Mouse (Mus musculus) limb, embryonic 10.5 days (tissue): ENCODE measurements around the gene Coro7. TPM values are rescaled to one million over a fixed set of nuclear protein-coding genes. Genes with fewer than 3 reads are reported as not detected.

Source experiments
- DNase-seq: peaks from one replicate; pipeline ENCODE4 v3.0.0-alpha.2; 2017; ENCODE audit warnings: low spot score
- H3K27ac ChIP-seq: fragments of 300-500 bp; sonication (generic); 2 replicates; pipeline ENCODE4 v1.5.1; 2016; ENCODE audit warnings: mild to moderate bottlenecking
- H3K27me3 ChIP-seq: fragments of 300-500 bp; sonication (generic); 2 replicates; pipeline ENCODE4 v1.6.1; 2016; ENCODE audit warnings: low read depth, mild to moderate bottlenecking; ENCODE audit not compliant: poor library complexity, severe bottlenecking
- H3K36me3 ChIP-seq: fragments of 300-500 bp; sonication (generic); 2 replicates; pipeline ENCODE4 v1.6.1; 2016; ENCODE audit warnings: mild to moderate bottlenecking, moderate library complexity
- H3K4me1 ChIP-seq: fragments of 300-500 bp; sonication (generic); 2 replicates; pipeline ENCODE4 v1.6.1; 2016
- H3K4me3 ChIP-seq: fragments of 300-500 bp; sonication (generic); 2 replicates; pipeline ENCODE4 v1.5.1; 2016; ENCODE audit warnings: mild to moderate bottlenecking, moderate library complexity
- H3K9me3 ChIP-seq: fragments of 300-500 bp; sonication (generic); replicated peaks from 2 replicates; pipeline ENCODE4 v1.6.1; 2016; ENCODE audit warnings: mild to moderate bottlenecking
- WGBS: fragments of 180-500 bp; shearing (Covaris S2); methylation state at CpG from one replicate; pipeline ENCODE4 v1.1.7; 2016; 5-methylcytosine and 5-hydroxymethylcytosine counted together
- polyA plus RNA-seq: library from polyadenylated mRNA; unstranded; fragments of >200 nt; fragmentation: Nextera tagmentation; extraction: Ambion mirVana; gene quantifications from 2 replicates; pipeline ENCODE4 v1.2.1, GENCODE M21; 2016

The Coro7 gene
- polyA plus RNA-seq, 1 experiment from 2014 or later, result 22.9 TPM

GRCm38 (mm10) chr16:4603453-4603837 is 76.1 kb downstream of the Coro7 start:
- 59% methylated on average over 1 of the region's 1 CpGs for WGBS
- H3K27me3 ChIP-seq, result no peaks in the 10 kb centered on the region
- H3K4me3 ChIP-seq, result peak overlapping the region; percentile 32
- no peaks in the 10 kb centered on the region for H3K9me3 ChIP-seq
- H3K4me1 ChIP-seq, result peaks cover 100% of the 10 kb centered on the region
- peaks cover 9% of the 10 kb centered on the region for H3K36me3 ChIP-seq
- H3K27ac ChIP-seq, result peak overlapping the region; percentile 86
- DNase-seq, result no peak

GRCm38 (mm10) chr16:4602766-4603452 is 76.7 kb downstream of the Coro7 start:
- Histone ChIP-seq H3K27me3 (no peaks in the 10 kb centered on the region), H3K36me3 (0 out of 2 replicates have a peak, but pooled peaks cover 8% of the 10 kb centered on the region), H3K4me3 (peak overlapping the region; percentile 32), H3K9me3 (no peaks in the 10 kb centered on the region), H3K4me1 (peaks cover 100% of the 10 kb centered on the region), H3K27ac (peak overlapping the region; percentile 86)
- peak; percentile 62 for DNase-seq
- WGBS, result 33% methylated on average over 7 of the region's 7 CpGs

- Histone ChIP-seq H3K4me1 (peaks cover 100% of the 10 kb centered on the region), H3K27me3 (no peaks in the 10 kb centered on the region), H3K27ac (peak overlapping the region; percentile 86), H3K4me3 (peak overlapping the region; percentile 32), H3K36me3 (0 out of 2 replicates have a peak, but pooled peaks cover 9% of the 10 kb centered on the region), H3K9me3 (no peaks in the 10 kb centered on the region)
- peak; percentile 47 for DNase-seq
- WGBS, result 20% methylated on average over 3 of the region's 3 CpGs
Measured at GRCm38 (mm10) chr16:4602189-4602588, 77.4 kb downstream of the Coro7 start.

GRCm38 (mm10) chr16:4600701-4601310 is 78.8 kb downstream of the Coro7 start:
- H3K9me3 ChIP-seq, result no peaks in the 10 kb centered on the region
- peaks cover 100% of the 10 kb centered on the region for H3K4me1 ChIP-seq
- H3K36me3 ChIP-seq, result 0 out of 2 replicates have a peak, but pooled peaks cover 9% of the 10 kb centered on the region
- no peak for DNase-seq
- 77% methylated on average over 9 of the region's 9 CpGs for WGBS
- H3K4me3 ChIP-seq, result no peak overlapping the region
- H3K27me3 ChIP-seq, result no peaks in the 10 kb centered on the region
- peak overlapping the region; percentile 57; the same call in 1 of the 2 replicates for H3K27ac ChIP-seq

GRCm38 (mm10) chr16:4599616-4600015 is 80.0 kb downstream of the Coro7 start:
- no peaks in the 10 kb centered on the region for H3K9me3 ChIP-seq
- 86% methylated on average over 3 of the region's 3 CpGs for WGBS
- no peak for DNase-seq
- 0 out of 2 replicates have a peak, but pooled peaks cover 9% of the 10 kb centered on the region for H3K36me3 ChIP-seq
- H3K4me1 ChIP-seq, result peaks cover 98% of the 10 kb centered on the region
- H3K27me3 ChIP-seq, result no peaks in the 10 kb centered on the region
- H3K27ac ChIP-seq, result peak overlapping the region; percentile 59
- H3K4me3 ChIP-seq, result no peak overlapping the region

DNA sequence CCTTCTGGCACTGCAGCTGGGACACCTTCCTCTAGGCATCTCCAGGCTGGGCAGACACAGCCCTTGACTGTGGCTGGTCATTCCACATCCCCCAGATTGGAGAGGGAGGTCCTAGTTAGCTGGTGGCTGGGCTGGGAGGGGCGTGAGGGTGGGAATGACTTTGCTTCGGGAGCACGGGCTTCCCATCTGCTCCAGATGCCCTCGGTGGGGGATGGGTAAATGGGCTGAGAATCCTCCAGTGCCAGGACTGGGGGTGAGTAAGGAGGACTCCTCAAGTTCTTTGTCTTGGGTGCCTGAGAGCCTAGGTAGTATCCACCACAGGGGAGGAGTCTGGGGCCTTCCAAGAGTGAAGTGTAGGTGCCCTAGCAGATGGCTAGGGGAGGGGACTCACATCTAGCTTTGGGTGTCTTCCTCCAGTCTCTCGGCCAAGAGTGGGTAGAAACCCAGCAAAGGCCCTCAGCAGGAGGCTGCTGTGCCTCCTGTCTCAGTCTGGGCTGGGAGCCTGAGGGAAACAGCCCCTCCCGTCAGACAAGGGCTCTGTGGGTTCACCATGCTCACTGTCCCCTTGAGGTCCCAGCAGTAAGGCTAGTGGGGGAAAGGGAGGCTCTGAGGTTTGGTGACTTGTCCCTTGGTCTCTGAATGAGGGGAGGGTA is 80.6 kb downstream of the Coro7 start:
- Histone ChIP-seq H3K9me3 (no peaks in the 10 kb centered on the region), H3K27me3 (no peaks in the 10 kb centered on the region), H3K27ac (peak overlapping the region; percentile 59), H3K4me3 (peak overlapping the region; percentile 26), H3K4me1 (peaks cover 96% of the 10 kb centered on the region), H3K36me3 (0 out of 2 replicates have a peak, but pooled peaks cover 9% of the 10 kb centered on the region)
- DNase-seq, result peak; percentile 36
- 18% methylated on average over 6 of the region's 6 CpGs for WGBS

- 59% methylated on average over 5 of the region's 5 CpGs for WGBS
- Histone ChIP-seq H3K9me3 (no peaks in the 10 kb centered on the region), H3K4me3 (peak overlapping the region; percentile 26), H3K4me1 (peaks cover 96% of the 10 kb centered on the region), H3K27me3 (no peaks in the 10 kb centered on the region), H3K27ac (peak overlapping the region; percentile 59; the same call in 1 of the 2 replicates), H3K36me3 (0 out of 2 replicates have a peak, but pooled peaks cover 9% of the 10 kb centered on the region)
- DNase-seq, result no peak
Measured at GRCm38 (mm10) chr16:4598041-4598440, 81.5 kb downstream of the Coro7 start.

DNA sequence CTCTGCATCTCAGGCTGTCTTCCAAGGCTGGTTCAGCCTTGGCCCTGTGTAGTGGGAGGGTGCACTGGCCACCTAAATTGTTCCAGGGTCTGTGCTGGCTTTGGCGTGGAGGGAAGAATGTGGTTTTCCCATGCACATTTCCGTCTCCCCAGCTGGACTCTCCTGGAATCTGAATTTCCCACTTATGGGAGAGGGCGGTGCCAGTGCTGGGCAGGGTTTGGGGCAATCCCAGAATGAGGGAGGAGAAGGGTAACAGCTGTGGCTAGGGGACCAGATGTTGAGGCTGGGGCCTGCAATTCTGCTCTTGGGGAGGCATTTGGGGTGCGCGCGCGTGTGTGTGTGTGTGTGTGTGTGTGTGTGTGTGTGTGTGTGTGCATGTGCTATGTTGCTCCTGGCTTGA is 82.3 kb downstream of the Coro7 start:
- Histone ChIP-seq H3K27ac (peak overlapping the region; percentile 99), H3K36me3 (0 out of 2 replicates have a peak, but pooled peaks cover 9% of the 10 kb centered on the region), H3K9me3 (no peaks in the 10 kb centered on the region), H3K27me3 (no peaks in the 10 kb centered on the region), H3K4me1 (peaks cover 96% of the 10 kb centered on the region), H3K4me3 (peak overlapping the region; percentile 97)
- 67% methylated on average over 6 of the region's 7 CpGs for WGBS
- peak; percentile 34 for DNase-seq

GRCm38 (mm10) chr16:4596836-4597235 is 82.7 kb downstream of the Coro7 start:
- Histone ChIP-seq H3K36me3 (0 out of 2 replicates have a peak, but pooled peaks cover 9% of the 10 kb centered on the region), H3K9me3 (no peaks in the 10 kb centered on the region), H3K27me3 (no peaks in the 10 kb centered on the region), H3K4me1 (peaks cover 93% of the 10 kb centered on the region), H3K27ac (peak overlapping the region; percentile 99), H3K4me3 (peak overlapping the region; percentile 97)
- DNase-seq, result no peak
- 70% methylated on average over 2 of the region's 2 CpGs for WGBS

GRCm38 (mm10) chr16:4596141-4596728 is 83.3 kb downstream of the Coro7 start:
- peak overlapping the region; percentile 97 for H3K4me3 ChIP-seq
- no peak for DNase-seq
- H3K36me3 ChIP-seq, result peaks cover 10% of the 10 kb centered on the region
- no peaks in the 10 kb centered on the region for H3K27me3 ChIP-seq
- 3% methylated on average over 3 of the region's 3 CpGs for WGBS
- peaks cover 87% of the 10 kb centered on the region for H3K4me1 ChIP-seq
- peak overlapping the region; percentile 99 for H3K27ac ChIP-seq
- H3K9me3 ChIP-seq, result no peaks in the 10 kb centered on the region

DNA sequence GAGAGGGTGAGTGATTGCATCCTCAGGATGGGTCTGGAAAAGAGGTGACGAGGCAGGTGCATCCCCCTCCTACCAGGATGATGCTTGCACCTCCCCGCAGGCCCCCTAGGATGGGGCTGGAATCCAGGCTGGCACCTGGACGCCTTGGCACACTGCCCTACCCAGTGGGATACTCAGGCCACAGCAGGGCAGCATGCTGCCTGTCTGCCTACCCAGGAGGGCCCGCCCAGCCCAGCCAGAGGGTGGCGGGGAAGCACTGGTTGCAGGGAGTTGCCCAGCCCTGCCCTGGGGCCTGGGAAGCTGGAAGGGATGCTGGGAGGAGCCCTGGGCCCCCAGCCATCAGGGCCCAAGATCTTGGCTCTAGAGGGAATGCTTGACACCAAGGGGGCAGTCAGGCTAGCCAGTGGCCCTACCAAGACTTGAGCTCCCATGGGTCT is 84.0 kb downstream of the Coro7 start:
- peak overlapping the region; percentile 99 for H3K27ac ChIP-seq
- DNase-seq, result peak; percentile 53
- 7% methylated on average over 5 of the region's 5 CpGs for WGBS
- H3K27me3 ChIP-seq, result no peaks in the 10 kb centered on the region
- H3K4me3 ChIP-seq, result peak overlapping the region; percentile 97
- no peaks in the 10 kb centered on the region for H3K9me3 ChIP-seq
- peaks cover 17% of the 10 kb centered on the region for H3K36me3 ChIP-seq
- peaks cover 80% of the 10 kb centered on the region for H3K4me1 ChIP-seq

DNA sequence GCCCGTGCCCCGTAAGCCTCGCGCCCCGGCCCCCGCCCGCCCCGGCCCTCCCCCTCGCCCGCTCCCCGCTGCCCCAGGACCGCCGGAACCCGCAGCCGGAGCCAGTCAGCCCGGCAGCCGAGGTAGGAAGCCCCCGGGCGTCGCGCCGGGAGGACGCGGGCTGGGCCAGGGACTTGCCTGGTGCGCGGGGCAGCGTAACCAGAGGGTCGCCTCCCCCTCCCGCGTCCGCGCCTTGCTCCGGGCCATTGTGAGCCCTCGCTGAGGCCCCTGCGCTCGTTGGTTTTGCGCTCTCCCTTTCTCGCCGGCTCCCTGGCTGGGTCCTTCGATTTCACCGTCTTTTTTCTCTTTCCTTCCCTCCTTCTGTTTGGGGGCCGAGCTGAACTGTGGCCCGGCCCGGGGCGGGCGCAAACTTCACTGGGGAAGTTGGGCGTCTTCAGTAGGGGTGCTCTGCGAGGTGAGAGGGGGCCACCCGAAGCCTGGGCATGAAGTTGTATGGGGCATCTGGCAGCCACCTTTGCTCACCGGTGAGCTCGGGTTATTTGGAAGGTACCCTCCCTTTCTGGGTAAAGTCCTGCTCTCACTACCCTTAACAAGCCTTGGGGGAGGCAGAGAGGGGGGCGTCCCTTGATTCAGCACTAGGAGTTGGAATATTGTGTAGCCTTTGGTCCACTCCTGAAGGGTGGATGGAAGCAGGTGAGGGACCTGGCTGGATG is 84.6 kb downstream of the Coro7 start:
- peaks cover 74% of the 10 kb centered on the region for H3K4me1 ChIP-seq
- no peak for DNase-seq
- WGBS, result under 1% methylated on average over 52 of the region's 52 CpGs
- H3K27ac ChIP-seq, result peak overlapping the region; percentile 99
- H3K36me3 ChIP-seq, result peaks cover 22% of the 10 kb centered on the region
- H3K4me3 ChIP-seq, result peak overlapping the region; percentile 97
- H3K9me3 ChIP-seq, result no peaks in the 10 kb centered on the region
- H3K27me3 ChIP-seq, result no peaks in the 10 kb centered on the region
